Mouse (Mus musculus) forebrain, embryonic 16.5 days (tissue): ENCODE data around the gene Mrps6. TPM values are rescaled to one million over a fixed set of nuclear protein-coding genes. Genes with fewer than 3 reads are reported as not detected.

Experiments used
- ATAC-seq: fragments of 200-750 bp; cut with Nextera tagmentation; 2 replicates; pipeline ENCODE4 v1.8.0; 2017; ENCODE audit warnings: mild to moderate bottlenecking, moderate library complexity
- H3K27ac ChIP-seq: fragments of 300-500 bp; sonication (generic); 2 replicates; pipeline ENCODE4 v1.5.1; 2014; ENCODE audit warnings: low read length, control low read depth
- H3K27me3 ChIP-seq: fragments of 300-500 bp; sonication (generic); replicated peaks from 2 replicates; pipeline ENCODE4 v1.6.1; 2014; ENCODE audit warnings: low read length; ENCODE audit not compliant: control insufficient read depth, insufficient read depth
- H3K36me3 ChIP-seq: fragments of 300-500 bp; sonication (generic); 2 replicates; pipeline ENCODE4 v1.6.1; 2014; ENCODE audit not compliant: control insufficient read depth, insufficient read depth
- H3K4me1 ChIP-seq: fragments of 300-500 bp; sonication (generic); replicated peaks from 2 replicates; pipeline ENCODE4 v1.6.1; 2014; ENCODE audit warnings: low read length; ENCODE audit not compliant: control insufficient read depth, insufficient read depth
- H3K4me2 ChIP-seq: fragments of 300-500 bp; sonication (generic); 2 replicates; pipeline ENCODE4 v1.6.1; 2014; ENCODE audit warnings: mild to moderate bottlenecking, low read length, control low read depth
- H3K4me3 ChIP-seq: fragments of 300-500 bp; sonication (generic); replicated peaks from 2 replicates; pipeline ENCODE4 v1.5.1; 2014; ENCODE audit warnings: mild to moderate bottlenecking, low read length, control low read depth
- H3K9ac ChIP-seq: fragments of 300-500 bp; sonication (generic); replicated peaks from 2 replicates; pipeline ENCODE4 v1.6.1; 2014; ENCODE audit warnings: low read depth, low read length, control low read depth
- H3K9me3 ChIP-seq: fragments of 300-500 bp; sonication (generic); 2 replicates; pipeline ENCODE4 v1.6.1; 2016; ENCODE audit warnings: low read length; ENCODE audit not compliant: control insufficient read depth
- WGBS: fragments of 180-500 bp; shearing (Covaris S2); extraction: QIAGEN DNeasy Blood & Tissue Kit; methylation state at CpG from one replicate; pipeline ENCODE4 v1.1.7; 2014; 5-methylcytosine and 5-hydroxymethylcytosine counted together
- polyA plus RNA-seq: library from polyadenylated mRNA; unstranded; fragments of >200 nt; fragmentation: Nextera tagmentation; extraction: Ambion mirVana; gene quantifications from 2 replicates; pipeline ENCODE4 v1.2.1, GENCODE M21; 2015

Gene Mrps6
- polyA plus RNA-seq, 1 experiment from 2014 or later: 148 TPM

DNA sequence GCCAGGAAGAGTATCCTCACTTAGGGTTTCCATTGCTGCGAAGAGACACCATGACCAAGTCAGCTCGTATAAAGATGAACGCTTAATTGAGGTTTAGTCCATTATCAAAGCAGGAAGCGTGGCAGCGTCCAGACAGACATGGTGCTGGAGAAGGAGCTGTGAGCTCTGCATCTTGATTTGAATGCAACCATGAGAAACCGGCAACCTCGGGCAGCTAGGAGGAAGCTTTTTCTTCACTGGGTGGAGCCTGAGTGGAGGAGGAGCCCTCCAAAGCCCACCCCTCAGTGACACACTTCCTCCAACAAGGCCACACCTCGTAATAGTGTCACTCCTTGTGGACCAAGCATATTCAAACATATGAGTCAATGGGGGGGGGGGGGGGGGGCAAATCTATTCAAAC, 71.8 kb downstream of the Mrps6 start:
- Histone ChIP-seq H3K4me2 (no peak overlapping the region), H3K4me1 (no peaks in the 10 kb centered on the region), H3K9me3 (peaks cover 1% of the 10 kb centered on the region; the same call in 1 of the 2 replicates), H3K27me3 (no peaks in the 10 kb centered on the region), H3K4me3 (no peak overlapping the region), H3K27ac (no peak overlapping the region), H3K36me3 (no peaks in the 10 kb centered on the region), H3K9ac (no peak overlapping the region)
- 92% methylated on average over 8 of the region's 8 CpGs for WGBS
- no peak for ATAC-seq

GRCm38 (mm10) chr16:92132511-92132910, 74.4 kb downstream of the Mrps6 start:
- WGBS: 95% methylated on average over 4 of the region's 4 CpGs

GRCm38 (mm10) chr16:92134148-92134764, 76.2 kb downstream of the Mrps6 start:
- no peak for ATAC-seq
- Histone ChIP-seq H3K9ac (no peak overlapping the region), H3K4me2 (no peak overlapping the region), H3K27ac (no peak overlapping the region), H3K4me1 (no peaks in the 10 kb centered on the region; the same call in 1 of the 2 replicates), H3K9me3 (no peaks in the 10 kb centered on the region), H3K27me3 (no peaks in the 10 kb centered on the region), H3K36me3 (no peaks in the 10 kb centered on the region), H3K4me3 (no peak overlapping the region)
- 85% methylated on average over 11 of the region's 11 CpGs for WGBS

More at GRCm38 (mm10) chr16:92132511-92132910, 74.4 kb downstream of the Mrps6 start:
- ATAC-seq: no peak
- Histone ChIP-seq H3K9me3 (no peaks in the 10 kb centered on the region), H3K9ac (no peak overlapping the region), H3K4me2 (no peak overlapping the region), H3K4me3 (no peak overlapping the region), H3K36me3 (no peaks in the 10 kb centered on the region), H3K4me1 (no peaks in the 10 kb centered on the region), H3K27ac (no peak overlapping the region), H3K27me3 (no peaks in the 10 kb centered on the region)

DNA sequence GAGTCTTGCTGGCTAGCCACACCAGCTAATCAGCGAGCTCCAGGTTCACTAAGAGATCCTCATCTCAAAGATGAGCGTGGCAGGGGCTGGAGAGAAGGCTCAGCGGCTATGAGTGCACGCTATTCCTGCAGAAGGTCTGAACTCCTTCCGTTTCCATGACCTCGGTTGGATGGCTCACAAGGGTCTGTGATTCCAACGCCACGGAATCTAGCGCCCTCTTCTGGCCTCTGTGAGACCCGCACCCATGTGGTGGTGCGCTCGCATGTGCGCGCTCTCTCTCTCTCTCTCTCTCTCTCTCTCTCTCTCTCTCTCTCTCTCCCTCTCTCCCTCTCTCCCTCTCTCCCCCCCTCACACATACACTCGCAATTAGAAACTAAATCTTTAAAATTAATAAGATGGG, 78.2 kb downstream of the Mrps6 start:
- no peaks in the 10 kb centered on the region for H3K9me3 ChIP-seq
- H3K4me2 ChIP-seq: no peak overlapping the region
- no peak overlapping the region for H3K27ac ChIP-seq
- 98% methylated on average over 11 of the region's 15 CpGs for WGBS
- H3K4me1 ChIP-seq: peaks cover 5% of the 10 kb centered on the region; the same call in 1 of the 2 replicates
- ATAC-seq: no peak
- no peak overlapping the region for H3K4me3 ChIP-seq
- H3K27me3 ChIP-seq: no peaks in the 10 kb centered on the region
- H3K9ac ChIP-seq: no peak overlapping the region
- no peaks in the 10 kb centered on the region for H3K36me3 ChIP-seq

DNA sequence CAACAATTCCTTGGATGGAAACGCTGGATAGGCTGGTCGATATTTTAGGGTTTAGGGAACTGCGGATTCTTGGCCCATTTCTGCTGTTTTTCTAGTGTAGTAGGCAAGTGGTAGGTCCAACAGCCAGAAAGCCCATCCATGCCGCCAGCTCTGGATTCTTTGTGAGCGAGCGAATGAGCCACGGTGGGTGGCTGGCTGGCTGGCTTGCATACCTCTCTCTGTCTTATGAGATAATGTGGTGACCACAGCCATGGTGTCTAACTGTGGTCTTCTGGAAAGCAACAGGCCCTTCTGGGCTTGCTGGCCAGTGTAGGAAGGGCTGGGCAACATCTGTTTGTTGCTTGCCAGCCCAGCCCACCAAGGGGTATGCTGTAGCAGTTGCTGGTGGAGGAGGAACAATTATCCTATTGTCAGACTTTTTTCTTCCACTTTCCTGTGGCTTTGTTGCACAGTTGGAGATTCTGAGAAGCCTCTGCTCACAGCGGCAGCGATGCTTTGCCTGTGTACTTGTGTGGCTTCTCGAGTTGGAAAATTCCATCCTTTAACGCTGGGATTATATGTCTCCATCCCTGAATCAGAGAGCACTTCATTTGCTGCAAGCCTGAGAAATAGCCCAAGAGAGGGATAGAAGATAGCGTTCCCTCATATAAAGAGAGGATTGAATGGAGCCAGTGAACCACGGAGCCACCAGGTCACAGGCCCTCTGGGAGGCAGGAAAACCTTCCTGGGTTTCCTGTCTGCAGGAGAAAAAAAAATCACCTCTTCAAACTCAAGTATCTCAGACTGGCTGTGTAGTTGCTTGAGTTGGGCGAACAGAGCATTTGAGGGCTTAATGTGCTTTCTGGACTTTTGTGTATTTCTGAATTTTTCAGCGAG, 81.6 kb downstream of the Mrps6 start:
- Histone ChIP-seq H3K4me1 (peaks cover 5% of the 10 kb centered on the region; the same call in 1 of the 2 replicates), H3K4me3 (no peak overlapping the region), H3K36me3 (no peaks in the 10 kb centered on the region), H3K9ac (no peak overlapping the region), H3K4me2 (no peak overlapping the region), H3K9me3 (no peaks in the 10 kb centered on the region), H3K27ac (no peak overlapping the region), H3K27me3 (no peaks in the 10 kb centered on the region)
- no peak for ATAC-seq
- WGBS: 28% methylated on average over 15 of the region's 15 CpGs

DNA sequence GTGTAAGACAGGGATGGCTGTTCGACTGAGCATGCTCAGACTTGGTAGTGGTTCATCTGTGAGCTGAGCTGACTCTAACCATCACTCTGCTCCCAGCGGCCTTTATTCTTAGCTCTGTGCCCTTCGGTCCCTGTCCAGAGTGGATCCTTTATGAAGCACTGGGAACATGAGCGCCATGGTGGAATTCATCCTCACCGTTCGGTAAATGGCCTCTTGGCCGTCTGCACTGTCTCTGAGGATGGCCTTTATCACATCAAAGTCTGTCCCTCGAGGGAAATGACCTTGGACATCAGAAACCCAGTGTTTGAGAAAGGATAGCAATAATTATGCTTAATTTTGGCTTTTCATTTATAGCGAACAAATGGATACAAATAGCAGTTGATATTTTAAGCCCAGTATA, 82.3 kb downstream of the Mrps6 start:
- 67% methylated on average over 9 of the region's 9 CpGs for WGBS

DNA sequence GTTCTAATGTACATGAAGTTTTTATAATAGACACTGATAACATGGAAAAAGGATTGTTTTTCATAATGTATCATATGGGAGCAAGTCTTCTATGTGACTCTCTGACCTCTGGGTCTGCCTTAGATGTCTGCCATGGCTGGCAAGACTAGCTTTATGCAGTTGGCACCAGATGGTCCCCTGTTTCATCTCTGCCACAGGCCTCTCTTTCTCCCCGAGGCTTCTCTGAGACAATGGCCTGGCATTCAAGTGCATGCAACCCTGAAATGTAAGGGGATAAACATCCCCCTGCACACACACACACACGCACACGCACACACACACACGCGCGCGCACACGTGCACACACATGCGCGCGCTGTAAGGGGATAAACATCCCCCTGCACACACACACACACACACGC, 83.0 kb downstream of the Mrps6 start:
- no peak overlapping the region for H3K27ac ChIP-seq
- H3K9me3 ChIP-seq: no peaks in the 10 kb centered on the region
- 81% methylated on average over 12 of the region's 12 CpGs for WGBS
- H3K36me3 ChIP-seq: no peaks in the 10 kb centered on the region
- no peak overlapping the region for H3K4me2 ChIP-seq
- H3K27me3 ChIP-seq: no peaks in the 10 kb centered on the region
- ATAC-seq: no peak
- peaks cover 5% of the 10 kb centered on the region; the same call in 1 of the 2 replicates for H3K4me1 ChIP-seq
- no peak overlapping the region for H3K4me3 ChIP-seq
- no peak overlapping the region for H3K9ac ChIP-seq

More for the DNA sequence above, 82.3 kb downstream of the Mrps6 start:
- H3K36me3 ChIP-seq: no peaks in the 10 kb centered on the region
- no peak overlapping the region for H3K4me2 ChIP-seq
- H3K9ac ChIP-seq: no peak overlapping the region
- H3K4me1 ChIP-seq: peaks cover 5% of the 10 kb centered on the region; the same call in 1 of the 2 replicates
- no peak overlapping the region for H3K27ac ChIP-seq
- no peak for ATAC-seq
- H3K27me3 ChIP-seq: no peaks in the 10 kb centered on the region
- H3K9me3 ChIP-seq: no peaks in the 10 kb centered on the region
- no peak overlapping the region for H3K4me3 ChIP-seq

- 8% methylated on average over 9 of the region's 9 CpGs for WGBS
- ATAC-seq: no peak
- no peak overlapping the region for H3K27ac ChIP-seq
Observed at GRCm38 (mm10) chr16:92142426-92143012, 84.4 kb downstream of the Mrps6 start.

More at GRCm38 (mm10) chr16:92142426-92143012, 84.4 kb downstream of the Mrps6 start:
- Histone ChIP-seq H3K4me1 (peaks cover 5% of the 10 kb centered on the region; the same call in 1 of the 2 replicates), H3K36me3 (no peaks in the 10 kb centered on the region), H3K9ac (no peak overlapping the region), H3K27me3 (no peaks in the 10 kb centered on the region), H3K4me2 (no peak overlapping the region), H3K4me3 (no peak overlapping the region), H3K9me3 (no peaks in the 10 kb centered on the region)
